Mouse (Mus musculus) erythroblast, embryonic 14.5 days (primary cell): ENCODE data around the gene Gm10974. TPM values are rescaled to one million over a fixed set of nuclear protein-coding genes. Genes with fewer than 3 reads are reported as not detected.
A peak's percentile ranks its signal among the peaks of the same experiment; 100 is the strongest.

ENCODE experiments used
- H3K27me3 ChIP-seq: 2 replicates; pipeline ENCODE4 v1.6.1; 2012; ENCODE audit warnings: inconsistent platforms; ENCODE audit not compliant: control insufficient read depth
- H3K36me3 ChIP-seq: 2 replicates; pipeline ENCODE4 v1.6.1; 2012; ENCODE audit warnings: mild to moderate bottlenecking, inconsistent platforms; ENCODE audit not compliant: control insufficient read depth
- H3K4me1 ChIP-seq: 2 replicates; pipeline ENCODE4 v1.6.1; 2012; ENCODE audit warnings: inconsistent platforms; ENCODE audit not compliant: control insufficient read depth
- H3K4me3 ChIP-seq: replicated peaks from 2 replicates; pipeline ENCODE3; 2012; ENCODE audit warnings: moderate library complexity, mild to moderate bottlenecking, inconsistent platforms
- H3K9me3 ChIP-seq: 2 replicates; pipeline ENCODE4 v1.6.1; 2012; ENCODE audit warnings: low read length, inconsistent platforms, mixed read lengths; ENCODE audit not compliant: control insufficient read depth
- GATA1 ChIP-seq: IDR thresholded peaks from 2 replicates; pipeline ENCODE4 v1.6.1; 2012; ENCODE audit warnings: low read length, inconsistent platforms, mixed read lengths
- TAL1 ChIP-seq: IDR thresholded peaks from 3 replicates; pipeline ENCODE4 v1.6.1; 2012; ENCODE audit warnings: low read length, inconsistent platforms, mixed read lengths
- polyA plus RNA-seq: library from polyadenylated mRNA; stranded (reverse); fragments of >175 nt; gene quantifications from 2 replicates; pipeline ENCODE4 v1.2.3, GENCODE M21; 2012

The Gm10974 gene
- polyA plus RNA-seq, 1 experiment, result not detected

- H3K9me3 ChIP-seq, result no peaks in the 10 kb centered on the region
- H3K27me3 ChIP-seq, result no peaks in the 10 kb centered on the region
- no peak overlapping the region for H3K4me3 ChIP-seq
- TF ChIP-seq TAL1, result no peak
- TF ChIP-seq GATA1, result no peak
- no peaks in the 10 kb centered on the region for H3K36me3 ChIP-seq
- no peaks in the 10 kb centered on the region for H3K4me1 ChIP-seq
These were observed 7.7 kb downstream of the Gm10974 start for GRCm38 (mm10) chr7:66373391-66373790.

DNA sequence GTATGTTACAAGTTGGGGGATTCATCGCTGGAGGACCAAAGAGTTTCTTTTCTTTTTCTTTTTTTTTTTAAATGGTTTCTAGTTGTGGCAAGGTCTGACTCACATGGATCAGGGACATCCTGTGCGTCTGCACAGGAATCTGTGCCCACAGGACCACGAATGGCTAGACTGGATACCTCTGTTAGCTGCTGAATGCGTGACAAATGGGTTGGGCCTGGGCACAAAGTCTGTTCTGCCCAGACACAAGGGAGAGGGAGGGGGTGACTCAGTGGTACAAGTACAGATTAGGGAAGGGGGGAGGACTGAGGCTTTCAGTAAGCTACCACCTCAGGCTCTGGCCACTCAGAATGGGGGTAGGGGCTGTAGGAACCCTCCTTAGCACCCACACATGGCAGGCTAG is 10.0 kb downstream of the Gm10974 start:
- Histone ChIP-seq H3K9me3 (no peaks in the 10 kb centered on the region), H3K27me3 (no peaks in the 10 kb centered on the region), H3K36me3 (no peaks in the 10 kb centered on the region), H3K4me1 (no peaks in the 10 kb centered on the region), H3K4me3 (no peak overlapping the region)
- TF ChIP-seq GATA1 (no peak), TAL1 (no peak)

GRCm38 (mm10) chr7:66376560-66376959 is 10.9 kb downstream of the Gm10974 start:
- H3K9me3 ChIP-seq, result no peaks in the 10 kb centered on the region
- H3K36me3 ChIP-seq, result no peaks in the 10 kb centered on the region; the same call in 1 of the 2 replicates
- no peak for TF ChIP-seq TAL1
- TF ChIP-seq GATA1, result no peak
- no peaks in the 10 kb centered on the region for H3K4me1 ChIP-seq
- H3K27me3 ChIP-seq, result no peaks in the 10 kb centered on the region
- H3K4me3 ChIP-seq, result no peak overlapping the region

DNA sequence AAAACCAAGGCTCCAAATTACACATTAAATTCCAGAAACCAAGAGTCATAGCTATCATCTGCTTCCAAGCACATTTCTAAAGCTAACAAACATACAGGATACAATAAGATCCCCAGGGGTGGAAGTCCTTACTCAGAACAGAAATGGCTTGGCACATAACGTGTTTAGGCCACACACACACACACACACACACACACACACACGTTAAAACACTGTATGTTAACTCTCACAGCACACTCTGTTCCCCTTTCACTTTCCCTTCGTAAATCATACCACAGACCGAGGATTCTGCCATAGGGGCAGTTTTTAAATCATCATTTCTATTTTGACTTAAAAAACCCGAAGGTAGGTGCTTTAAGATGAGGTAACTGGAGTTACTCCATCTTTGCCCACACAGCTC is 18.5 kb downstream of the Gm10974 start:
- Histone ChIP-seq H3K9me3 (no peaks in the 10 kb centered on the region), H3K4me1 (peaks cover 18% of the 10 kb centered on the region), H3K27me3 (peaks cover 22% of the 10 kb centered on the region), H3K4me3 (no peak overlapping the region), H3K36me3 (no peaks in the 10 kb centered on the region; the same call in 1 of the 2 replicates)
- TF ChIP-seq GATA1, result no peak
- TF ChIP-seq TAL1, result no peak

DNA sequence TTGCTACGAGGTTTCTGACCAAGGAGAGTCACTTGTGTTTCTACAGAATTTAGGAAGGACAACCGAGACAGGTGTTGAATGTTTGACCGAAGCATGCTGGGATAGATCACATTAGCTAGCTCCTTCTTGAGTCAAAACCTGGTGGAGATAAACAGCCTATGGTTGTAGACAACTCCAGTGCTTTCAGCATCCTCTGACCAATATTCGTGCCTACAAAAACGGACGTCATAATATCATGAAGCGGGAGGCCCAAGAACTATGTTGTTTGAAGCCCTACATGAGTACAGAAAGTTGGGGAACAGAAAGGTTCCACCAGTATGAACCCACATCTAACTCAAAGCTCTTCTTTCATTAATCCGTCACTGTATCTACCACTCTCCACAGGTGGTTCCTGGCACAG is 19.2 kb downstream of the Gm10974 start:
- Histone ChIP-seq H3K4me1 (peaks cover 18% of the 10 kb centered on the region), H3K4me3 (no peak overlapping the region), H3K9me3 (no peaks in the 10 kb centered on the region), H3K27me3 (peaks cover 22% of the 10 kb centered on the region), H3K36me3 (no peaks in the 10 kb centered on the region; the same call in 1 of the 2 replicates)
- no peak for TF ChIP-seq TAL1
- TF ChIP-seq GATA1, result no peak

DNA sequence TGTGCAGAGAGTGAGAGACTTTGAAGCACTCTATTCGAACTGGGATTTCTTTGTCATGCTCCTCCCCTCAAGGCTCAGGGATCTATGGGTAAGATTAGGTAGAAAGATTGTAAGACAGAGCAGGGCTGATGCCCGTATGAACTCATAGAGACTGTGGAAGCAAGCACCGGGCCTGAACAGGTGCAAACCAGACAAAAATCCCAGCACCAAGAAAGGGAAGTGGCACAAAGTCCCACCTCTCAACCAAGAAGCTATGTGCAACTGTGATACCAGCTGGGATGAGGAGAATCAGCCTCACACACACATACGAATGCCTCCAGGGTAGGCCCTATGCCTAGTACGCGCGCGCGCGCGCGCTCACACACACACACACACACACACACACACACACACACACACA is 20.1 kb downstream of the Gm10974 start:
- Histone ChIP-seq H3K4me1 (peaks cover 18% of the 10 kb centered on the region), H3K9me3 (no peaks in the 10 kb centered on the region), H3K4me3 (no peak overlapping the region), H3K36me3 (no peaks in the 10 kb centered on the region; the same call in 1 of the 2 replicates), H3K27me3 (peaks cover 22% of the 10 kb centered on the region)
- TF ChIP-seq GATA1, result no peak

- H3K27me3 ChIP-seq, result peaks cover 22% of the 10 kb centered on the region
- H3K4me1 ChIP-seq, result peaks cover 18% of the 10 kb centered on the region
- no peaks in the 10 kb centered on the region for H3K9me3 ChIP-seq
- H3K4me3 ChIP-seq, result no peak overlapping the region
- TF ChIP-seq TAL1 (no peak), GATA1 (no peak)
- no peaks in the 10 kb centered on the region; the same call in 1 of the 2 replicates for H3K36me3 ChIP-seq
These were observed 20.7 kb downstream of the Gm10974 start for GRCm38 (mm10) chr7:66386411-66386810.

- peaks cover 22% of the 10 kb centered on the region for H3K27me3 ChIP-seq
- H3K36me3 ChIP-seq, result no peaks in the 10 kb centered on the region
- H3K4me3 ChIP-seq, result peak overlapping the region; percentile 62
- no peaks in the 10 kb centered on the region for H3K9me3 ChIP-seq
- TF ChIP-seq GATA1, result no peak
- no peak for TF ChIP-seq TAL1
- H3K4me1 ChIP-seq, result peaks cover 18% of the 10 kb centered on the region
These were observed 21.7 kb downstream of the Gm10974 start for GRCm38 (mm10) chr7:66387419-66387812.

DNA sequence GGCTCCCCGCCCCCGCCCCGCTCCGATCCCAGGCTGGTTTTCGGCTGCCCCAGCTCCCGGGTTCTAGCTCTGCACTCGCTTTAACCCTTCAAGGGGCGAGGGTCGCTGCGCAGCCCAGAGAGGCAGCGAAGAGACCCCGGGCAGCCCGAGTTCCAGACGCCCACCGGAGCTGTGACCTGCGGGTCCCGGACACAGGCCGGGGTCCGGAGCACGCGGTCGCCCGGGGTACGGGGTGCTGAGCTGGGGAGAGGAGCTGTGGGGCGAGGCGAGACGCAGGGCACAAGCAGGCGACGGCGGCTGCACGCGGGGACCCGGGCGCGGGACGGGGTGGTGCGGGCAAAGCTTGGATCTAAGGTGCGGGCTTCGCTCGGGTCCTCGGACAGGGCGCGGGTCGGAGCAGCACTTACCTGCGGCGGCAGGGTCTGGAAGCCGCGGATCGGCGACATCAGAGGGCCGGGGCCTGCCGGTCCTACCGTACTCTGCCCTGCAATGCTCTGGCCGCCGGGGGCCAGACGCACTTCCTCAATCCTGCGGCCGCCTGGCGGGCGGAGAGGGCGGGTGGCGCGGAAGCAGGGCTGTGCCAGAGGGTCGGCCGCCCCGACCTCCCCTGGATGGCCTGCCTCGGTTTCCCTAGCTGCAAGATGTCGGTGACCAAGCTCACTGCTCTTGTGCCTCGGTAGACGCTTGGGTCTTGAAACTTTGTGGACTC is 22.3 kb downstream of the Gm10974 start, which contains the start of gene Lrrk1:
Lrrk1 (minus strand) TSS at position 538 of the 709 bp plus-strand sequence.
- no peaks in the 10 kb centered on the region for H3K36me3 ChIP-seq
- H3K4me1 ChIP-seq, result peaks cover 18% of the 10 kb centered on the region
- H3K9me3 ChIP-seq, result no peaks in the 10 kb centered on the region
- H3K27me3 ChIP-seq, result peaks cover 22% of the 10 kb centered on the region
- peak within 1 kb of the TSS; percentile 62 for H3K4me3 ChIP-seq
- TF ChIP-seq TAL1, result no peak
- no peak for TF ChIP-seq GATA1
